Mouse (Mus musculus): ENCODE measurements at regions not wholly inside any gene's neighbourhood (a gene's known extent, or its start where the extent isn't known, plus 50 kb on each side); places are given as distances from the start of the nearest gene placed in this dataset.

- Histone ChIP-seq H3K9me3 (no peaks in the 10 kb centered on the region), H3K27me3 (no peaks in the 10 kb centered on the region), H3K36me3 (replicated peaks) (no peaks in the 10 kb centered on the region), H3K4me3 (replicated peaks) (no peak overlapping the region), H3K9ac (0 out of 2 replicates have a peak overlapping the region, but pooled peaks have one; percentile 21), H3K4me1 (peaks cover 11% of the 10 kb centered on the region; the same call in 1 of the 2 replicates), H3K4me2 (no peak overlapping the region), H3K27ac (peak overlapping the region; percentile 31; the same call in 1 of the 2 replicates)
- WGBS = 59% methylated on average over 15 of the region's 15 CpGs
- ATAC-seq (ENCODE audit: low FRiP score) = 0 out of 2 replicates have a peak, but pooled peaks have one; percentile 45
Observed at GRCm38 (mm10) chr5:149338016-149338696, 73.4 kb upstream of the Medag start.

GRCm38 (mm10) chr5:149338697-149339078 lies 72.9 kb upstream of the Medag start:
- no peaks in the 10 kb centered on the region for H3K9me3 ChIP-seq
- no peak overlapping the region for H3K4me2 ChIP-seq
- peak overlapping the region; percentile 31; the same call in 1 of the 2 replicates for H3K27ac ChIP-seq
- no peaks in the 10 kb centered on the region for H3K27me3 ChIP-seq
- 64% methylated on average over 5 of the region's 5 CpGs for WGBS
- H3K36me3 ChIP-seq (replicated peaks) = no peaks in the 10 kb centered on the region
- H3K4me1 ChIP-seq = peaks cover 11% of the 10 kb centered on the region; the same call in 1 of the 2 replicates
- H3K9ac ChIP-seq = no peak overlapping the region
- no peak overlapping the region for H3K4me3 ChIP-seq (replicated peaks)
- no peak for ATAC-seq (ENCODE audit: low FRiP score)

GRCm38 (mm10) chr5:149340361-149340760 lies 71.2 kb upstream of the Medag start:
- no peak overlapping the region for H3K4me3 ChIP-seq (replicated peaks)
- no peak for ATAC-seq (ENCODE audit: low FRiP score)
- H3K4me1 ChIP-seq = peaks cover 11% of the 10 kb centered on the region; the same call in 1 of the 2 replicates
- H3K4me2 ChIP-seq = no peak overlapping the region
- H3K9ac ChIP-seq = no peak overlapping the region
- H3K36me3 ChIP-seq (replicated peaks) = no peaks in the 10 kb centered on the region
- H3K9me3 ChIP-seq = no peaks in the 10 kb centered on the region
- WGBS = 84% methylated on average over 7 of the region's 7 CpGs
- no peak overlapping the region for H3K27ac ChIP-seq
- H3K27me3 ChIP-seq = no peaks in the 10 kb centered on the region

- Histone ChIP-seq H3K9me3 (no peaks in the 10 kb centered on the region), H3K4me1 (peaks cover 11% of the 10 kb centered on the region; the same call in 1 of the 2 replicates), H3K4me3 (replicated peaks) (no peak overlapping the region), H3K9ac (no peak overlapping the region), H3K36me3 (replicated peaks) (no peaks in the 10 kb centered on the region), H3K27ac (no peak overlapping the region), H3K27me3 (no peaks in the 10 kb centered on the region), H3K4me2 (no peak overlapping the region)
- WGBS = 66% methylated on average over 6 of the region's 6 CpGs
- no peak for ATAC-seq (ENCODE audit: low FRiP score)
Observed at GRCm38 (mm10) chr5:149341461-149341860, 70.1 kb upstream of the Medag start.

GRCm38 (mm10) chr5:149343610-149344527 lies 67.7 kb upstream of the Medag start:
- Histone ChIP-seq H3K4me3 (replicated peaks) (no peak overlapping the region), H3K27me3 (no peaks in the 10 kb centered on the region), H3K27ac (no peak overlapping the region), H3K9me3 (no peaks in the 10 kb centered on the region), H3K36me3 (replicated peaks) (no peaks in the 10 kb centered on the region), H3K4me2 (no peak overlapping the region), H3K4me1 (no peaks in the 10 kb centered on the region), H3K9ac (no peak overlapping the region)
- 88% methylated on average over 21 of the region's 21 CpGs for WGBS
- no peak for ATAC-seq (ENCODE audit: low FRiP score)

- H3K9me3 ChIP-seq = no peaks in the 10 kb centered on the region
Observed at GRCm38 (mm10) chr5:149344528-149344855, 67.1 kb upstream of the Medag start.

GRCm38 (mm10) chr5:149345161-149345560 lies 66.4 kb upstream of the Medag start:
- no peaks in the 10 kb centered on the region for H3K27me3 ChIP-seq
- ATAC-seq (ENCODE audit: low FRiP score) = no peak
- H3K4me1 ChIP-seq = no peaks in the 10 kb centered on the region
- no peaks in the 10 kb centered on the region for H3K9me3 ChIP-seq
- no peaks in the 10 kb centered on the region for H3K36me3 ChIP-seq (replicated peaks)
- WGBS = 92% methylated on average over 6 of the region's 6 CpGs
- H3K4me3 ChIP-seq (replicated peaks) = no peak overlapping the region
- H3K4me2 ChIP-seq = no peak overlapping the region
- no peak overlapping the region for H3K9ac ChIP-seq
- no peak overlapping the region for H3K27ac ChIP-seq

More at GRCm38 (mm10) chr5:149344528-149344855, 67.1 kb upstream of the Medag start:
- no peak for ATAC-seq (ENCODE audit: low FRiP score)
- Histone ChIP-seq H3K36me3 (replicated peaks) (no peaks in the 10 kb centered on the region), H3K27ac (no peak overlapping the region), H3K4me2 (no peak overlapping the region), H3K27me3 (no peaks in the 10 kb centered on the region), H3K9ac (no peak overlapping the region), H3K4me3 (replicated peaks) (no peak overlapping the region), H3K4me1 (no peaks in the 10 kb centered on the region)
- 90% methylated on average over 4 of the region's 4 CpGs for WGBS

- Histone ChIP-seq H3K27me3 (no peaks in the 10 kb centered on the region), H3K36me3 (replicated peaks) (no peaks in the 10 kb centered on the region), H3K9me3 (no peaks in the 10 kb centered on the region), H3K4me2 (no peak overlapping the region), H3K4me1 (peaks cover 17% of the 10 kb centered on the region), H3K9ac (no peak overlapping the region), H3K4me3 (replicated peaks) (no peak overlapping the region), H3K27ac (no peak overlapping the region)
- 68% methylated on average over 8 of the region's 8 CpGs for WGBS
- ATAC-seq (ENCODE audit: low FRiP score) = no peak
Observed at GRCm38 (mm10) chr5:149349685-149350084, 61.9 kb upstream of the Medag start.

GRCm38 (mm10) chr5:149353039-149353655 lies 58.4 kb upstream of the Medag start:
- WGBS = 36% methylated on average over 14 of the region's 14 CpGs

GRCm38 (mm10) chr5:149354448-149355115 lies 57.0 kb upstream of the Medag start:
- Histone ChIP-seq H3K4me3 (replicated peaks) (no peak overlapping the region), H3K4me1 (peaks cover 17% of the 10 kb centered on the region), H3K4me2 (no peak overlapping the region), H3K9me3 (0 out of 2 replicates have a peak, but pooled peaks cover 1% of the 10 kb centered on the region), H3K9ac (no peak overlapping the region), H3K27ac (no peak overlapping the region), H3K36me3 (replicated peaks) (no peaks in the 10 kb centered on the region), H3K27me3 (no peaks in the 10 kb centered on the region)
- WGBS = 86% methylated on average over 4 of the region's 4 CpGs
- no peak for ATAC-seq (ENCODE audit: low FRiP score)

More at GRCm38 (mm10) chr5:149353039-149353655, 58.4 kb upstream of the Medag start:
- Histone ChIP-seq H3K27me3 (no peaks in the 10 kb centered on the region), H3K4me2 (no peak overlapping the region; the same call in 1 of the 2 replicates), H3K36me3 (replicated peaks) (no peaks in the 10 kb centered on the region), H3K9ac (no peak overlapping the region), H3K27ac (peak overlapping the region; percentile 82), H3K4me1 (peaks cover 17% of the 10 kb centered on the region), H3K9me3 (no peaks in the 10 kb centered on the region), H3K4me3 (replicated peaks) (no peak overlapping the region)
- ATAC-seq (ENCODE audit: low FRiP score) = peak; percentile 88; the same call in 1 of the 2 replicates

- H3K9me3 ChIP-seq = peaks cover 7% of the 10 kb centered on the region; the same call in 1 of the 2 replicates
- H3K4me3 ChIP-seq (replicated peaks) = no peak overlapping the region
- no peak overlapping the region for H3K4me2 ChIP-seq
- 89% methylated on average over 7 of the region's 7 CpGs for WGBS
- H3K36me3 ChIP-seq (replicated peaks) = no peaks in the 10 kb centered on the region
- no peaks in the 10 kb centered on the region for H3K27me3 ChIP-seq
- H3K27ac ChIP-seq = no peak overlapping the region
- H3K9ac ChIP-seq = no peak overlapping the region
- no peak for ATAC-seq (ENCODE audit: low FRiP score)
- H3K4me1 ChIP-seq = peaks cover 17% of the 10 kb centered on the region
Observed at GRCm38 (mm10) chr5:149355131-149355530, 56.4 kb upstream of the Medag start.
